Mouse (Mus musculus) megakaryocyte, embryonic 14.5 days (primary cell): ENCODE data around the gene Islr.

ENCODE experiments used
- FLI1 ChIP-seq: IDR thresholded peaks from 2 replicates; pipeline ENCODE4 v1.6.1; 2012; ENCODE audit warnings: low read length, inconsistent platforms, mixed read lengths
- GATA1 ChIP-seq: IDR thresholded peaks from 3 replicates; pipeline ENCODE4 v1.6.1; 2012; ENCODE audit warnings: mixed read lengths, low read length, inconsistent platforms, borderline replicate concordance

- no peak for TF ChIP-seq GATA1
- no peak for TF ChIP-seq FLI1
Measured at GRCm38 (mm10) chr9:58135921-58136321, 68.2 kb downstream of the Islr start.
